27 mouse cellular contexts compared by ENCODE assay signal in genomic region chr6:81496239-81496638, GRCm38 (mm10).
A peak's percentile ranks its signal among the peaks of the same experiment; 100 is the strongest.
DNase-seq lines count a peak whose midpoint lies in the region; ATAC-seq and TF ChIP-seq lines count a peak whose summit lies in the region.
"Had no signal": no experiment of that assay in that cellular context is flagged by ENCODE, and none has a peak within 500 bp of the region (broad histone marks: within the 10 kb centered on the region; RNA-seq: fewer than 3 reads in every experiment).

No protein-coding gene starts in this region.

- H3K9ac ChIP-seq in lung, embryonic 14.5 days = no peak overlapping the region
- H3K9ac ChIP-seq in hindbrain, embryonic 11.5 days (ENCODE audit: low read depth, low read length) = no peak overlapping the region
- no peak overlapping the region for H3K9ac ChIP-seq in hindbrain, postnatal 0 days (replicated peaks; ENCODE audit: low read length)
- H3K9ac ChIP-seq: embryonic facial prominence, embryonic 13.5 days; forebrain, embryonic 13.5 days; hindbrain, embryonic 15.5 days; intestine, embryonic 15.5 days; midbrain, embryonic 12.5 days; neural tube, embryonic 15.5 days had no signal

- no peak for TF ChIP-seq CTCF in lung, embryonic 14.5 days (IDR thresholded peaks at IDR 0.05; ENCODE audit: low read depth)
- TF ChIP-seq CTCF in lung, adult 2 months (IDR thresholded peaks at IDR 0.05; ENCODE audit: insufficient read depth, low read length) = no peak
- TF ChIP-seq CTCF in hindbrain, postnatal 0 days (IDR thresholded peaks at IDR 0.05; ENCODE audit: low read depth) = no peak

- no peaks in the 10 kb centered on the region for H3K9me3 ChIP-seq in lung, embryonic 14.5 days (ENCODE audit: low read depth, low read length)
- no peaks in the 10 kb centered on the region for H3K9me3 ChIP-seq in limb, embryonic 10.5 days (replicated peaks)
- H3K9me3 ChIP-seq in hindbrain, embryonic 11.5 days (ENCODE audit: control insufficient read depth, low read length) = no peaks in the 10 kb centered on the region
- no peaks in the 10 kb centered on the region for H3K9me3 ChIP-seq in hindbrain, postnatal 0 days (ENCODE audit: low read length)
- H3K9me3 ChIP-seq: embryonic facial prominence, embryonic 13.5 days; forebrain, embryonic 13.5 days; heart, embryonic 10.5 days; hindbrain, embryonic 15.5 days; intestine, embryonic 15.5 days; midbrain, embryonic 12.5 days; neural tube, embryonic 15.5 days had no signal

- DNase-seq in lung, embryonic 14.5 days = peak; percentile 29
- no peak for DNase-seq in lung, adult 2 months
- peak; percentile 62 for DNase-seq in brain, adult 2 months (ENCODE audit: low read depth, low spot score)
- peak; percentile 74 to 81 for DNase-seq in cerebellum, postnatal 10 days
- peak; percentile 13 for DNase-seq in lung, postnatal 14 days
- DNase-seq in limb, embryonic 10.5 days (ENCODE audit: low spot score) = no peak
- no peak for DNase-seq in hindbrain, embryonic 11.5 days (ENCODE audit: low spot score)
- DNase-seq in hindbrain, postnatal 0 days (ENCODE audit: low spot score) = no peak
- DNase-seq: B cell, adult 2 months; gastrocnemius, adult 2 months; heart, postnatal 4 days; kidney, adult 8-10 months; kidney, postnatal 10 days; right cerebral cortex, adult 18-20 months; thymus, adult 18-20 months; thymus, postnatal 4 days had no signal

- ATAC-seq in lung, embryonic 14.5 days (ENCODE audit: insufficient read depth) = no peak
- no peak for ATAC-seq in hindbrain, embryonic 11.5 days (ENCODE audit: low FRiP score)
- ATAC-seq in hindbrain, postnatal 0 days = no peak
- ATAC-seq: forebrain, embryonic 13.5 days; intestine, embryonic 15.5 days; Patski had no signal

- H3K27ac ChIP-seq in lung, embryonic 14.5 days (ENCODE audit: low read depth) = no peak overlapping the region
- no peak overlapping the region for H3K27ac ChIP-seq in limb, embryonic 10.5 days
- no peak overlapping the region for H3K27ac ChIP-seq in hindbrain, embryonic 11.5 days (ENCODE audit: low read depth, low read length)
- H3K27ac ChIP-seq in hindbrain, postnatal 0 days = no peak overlapping the region
- H3K27ac ChIP-seq: embryonic facial prominence, embryonic 13.5 days; forebrain, embryonic 13.5 days; gastrocnemius, adult 2 months; heart, embryonic 10.5 days; hindbrain, embryonic 15.5 days; intestine, embryonic 15.5 days; midbrain, embryonic 12.5 days; neural tube, embryonic 15.5 days had no signal

- H3K4me1 ChIP-seq in lung, embryonic 14.5 days (ENCODE audit: insufficient read depth) = no peaks in the 10 kb centered on the region
- H3K4me1 ChIP-seq in lung, adult 2 months (ENCODE audit: control insufficient read depth, insufficient read depth, low read length) = no peaks in the 10 kb centered on the region
- H3K4me1 ChIP-seq in limb, embryonic 10.5 days = no peaks in the 10 kb centered on the region
- no peaks in the 10 kb centered on the region for H3K4me1 ChIP-seq in hindbrain, embryonic 11.5 days (replicated peaks; ENCODE audit: control insufficient read depth, insufficient read depth, low read length)
- no peaks in the 10 kb centered on the region for H3K4me1 ChIP-seq in hindbrain, postnatal 0 days (ENCODE audit: insufficient read depth, low read length)
- H3K4me1 ChIP-seq: embryonic facial prominence, embryonic 13.5 days; forebrain, embryonic 13.5 days; heart, embryonic 10.5 days; hindbrain, embryonic 15.5 days; intestine, embryonic 15.5 days; midbrain, embryonic 12.5 days; neural tube, embryonic 15.5 days had no signal

- 63% methylated on average over 7 of the region's 7 CpGs for WGBS in lung, embryonic 14.5 days
- 67% methylated on average over 7 of the region's 7 CpGs for WGBS in lung, adult 2 months
- 88% methylated on average over 7 of the region's 7 CpGs for WGBS in limb, embryonic 10.5 days
- 93% methylated on average over 7 of the region's 7 CpGs for WGBS in hindbrain, embryonic 11.5 days
- 86% methylated on average over 7 of the region's 7 CpGs for WGBS in hindbrain, postnatal 0 days

- H3K27me3 ChIP-seq in lung, embryonic 14.5 days (ENCODE audit: insufficient read depth, low read length) = no peaks in the 10 kb centered on the region
- no peaks in the 10 kb centered on the region for H3K27me3 ChIP-seq in limb, embryonic 10.5 days (ENCODE audit: low read depth, poor library complexity, severe bottlenecking)
- H3K27me3 ChIP-seq in hindbrain, embryonic 11.5 days (ENCODE audit: control insufficient read depth, insufficient read depth, low read length) = no peaks in the 10 kb centered on the region
- H3K27me3 ChIP-seq in hindbrain, postnatal 0 days (ENCODE audit: insufficient read depth, low read length) = no peaks in the 10 kb centered on the region
- H3K27me3 ChIP-seq: CH12.LX; embryonic facial prominence, embryonic 13.5 days; forebrain, embryonic 13.5 days; hindbrain, embryonic 15.5 days; intestine, embryonic 15.5 days; midbrain, embryonic 12.5 days; neural tube, embryonic 15.5 days; Patski had no signal

- no peak overlapping the region for H3K4me2 ChIP-seq in lung, embryonic 14.5 days
- no peak overlapping the region for H3K4me2 ChIP-seq in hindbrain, embryonic 11.5 days (replicated peaks; ENCODE audit: low read depth, low read length)
- no peak overlapping the region for H3K4me2 ChIP-seq in hindbrain, postnatal 0 days (ENCODE audit: low read depth, low read length)
- H3K4me2 ChIP-seq: embryonic facial prominence, embryonic 13.5 days; forebrain, embryonic 13.5 days; hindbrain, embryonic 15.5 days; intestine, embryonic 15.5 days; midbrain, embryonic 12.5 days; neural tube, embryonic 15.5 days had no signal

- no peak for TF ChIP-seq POLR2A in lung, adult 2 months (IDR thresholded peaks at IDR 0.05; ENCODE audit: borderline replicate concordance, extremely low read depth, low read depth, low read length)

- H3K36me3 ChIP-seq in lung, embryonic 14.5 days (ENCODE audit: insufficient read depth) = no peaks in the 10 kb centered on the region
- H3K36me3 ChIP-seq in limb, embryonic 10.5 days = no peaks in the 10 kb centered on the region
- H3K36me3 ChIP-seq in hindbrain, embryonic 11.5 days (ENCODE audit: control insufficient read depth, insufficient read depth, low read length) = no peaks in the 10 kb centered on the region
- no peaks in the 10 kb centered on the region for H3K36me3 ChIP-seq in hindbrain, postnatal 0 days (ENCODE audit: insufficient read depth, low read length)
- H3K36me3 ChIP-seq: embryonic facial prominence, embryonic 13.5 days; G1E; heart, embryonic 10.5 days; hindbrain, embryonic 15.5 days; intestine, embryonic 15.5 days; midbrain, embryonic 12.5 days; neural tube, embryonic 15.5 days had no signal

- H3K4me3 ChIP-seq in lung, embryonic 14.5 days (ENCODE audit: low read depth, low read length) = no peak overlapping the region
- H3K4me3 ChIP-seq in lung, adult 2 months (replicated peaks; ENCODE audit: extremely low read depth, low read depth, low read length) = no peak overlapping the region
- no peak overlapping the region for H3K4me3 ChIP-seq in limb, embryonic 10.5 days
- H3K4me3 ChIP-seq in hindbrain, embryonic 11.5 days (ENCODE audit: low read depth, low read length) = no peak overlapping the region
- no peak overlapping the region for H3K4me3 ChIP-seq in hindbrain, postnatal 0 days (ENCODE audit: low read length)
- H3K4me3 ChIP-seq: embryonic facial prominence, embryonic 13.5 days; erythroblast, embryonic 14.5 days; forebrain, embryonic 13.5 days; gastrocnemius, adult 2 months; heart, embryonic 10.5 days; hindbrain, embryonic 15.5 days; intestine, embryonic 15.5 days; midbrain, embryonic 12.5 days; neural tube, embryonic 15.5 days had no signal

Comparison
In these comparisons a context has a peak if more than half of its experiments do, and no peak if none do; other contexts are left out.
1. DNase-seq: peak in lung, embryonic 14.5 days (single experiment), brain, adult 2 months (single experiment), cerebellum, postnatal 10 days (2 of 2) and lung, postnatal 14 days (single experiment); none in lung, adult 2 months (single experiment), limb, embryonic 10.5 days (single experiment), hindbrain, embryonic 11.5 days (single experiment) and hindbrain, postnatal 0 days (single experiment).